Mouse (Mus musculus) liver, embryonic 11.5 days (tissue): Measurements from ENCODE around the gene 4632433K11Rik. TPM values are rescaled to one million over a fixed set of nuclear protein-coding genes. Genes with fewer than 3 reads are reported as not detected.

ENCODE experiments used
- ATAC-seq: fragments of 200-750 bp; cut with Nextera tagmentation; replicated peaks from 2 replicates; pipeline ENCODE4 v1.8.0; 2017; ENCODE audit warnings: moderate number of reproducible peaks, mild to moderate bottlenecking, moderate TSS enrichment, moderate library complexity; ENCODE audit not compliant: low FRiP score
- DNase-seq: peaks from one replicate; pipeline ENCODE4 v3.0.0-alpha.2; 2017; ENCODE audit warnings: low spot score
- H3K27ac ChIP-seq: fragments of 300-500 bp; sonication (generic); 2 replicates; pipeline ENCODE4 v1.5.1; 2014; ENCODE audit warnings: mild to moderate bottlenecking, low read depth, low read length, control low read depth
- H3K27me3 ChIP-seq: fragments of 300-500 bp; sonication (generic); replicated peaks from 2 replicates; pipeline ENCODE4 v1.6.1; 2014; ENCODE audit warnings: low read length, mixed read lengths; ENCODE audit not compliant: control insufficient read depth, insufficient read depth
- H3K36me3 ChIP-seq: fragments of 300-500 bp; sonication (generic); 2 replicates; pipeline ENCODE4 v1.6.1; 2014; ENCODE audit warnings: mild to moderate bottlenecking, low read length, moderate library complexity, mixed read lengths; ENCODE audit not compliant: control insufficient read depth, insufficient read depth
- H3K4me1 ChIP-seq: fragments of 300-500 bp; sonication (generic); replicated peaks from 2 replicates; pipeline ENCODE4 v1.6.1; 2014; ENCODE audit warnings: low read length, mixed read lengths; ENCODE audit not compliant: control insufficient read depth, insufficient read depth
- H3K4me2 ChIP-seq: fragments of 300-500 bp; sonication (generic); 2 replicates; pipeline ENCODE4 v1.6.1; 2014; ENCODE audit warnings: mild to moderate bottlenecking, control low read depth, moderate library complexity
- H3K4me3 ChIP-seq: fragments of 300-500 bp; sonication (generic); 2 replicates; pipeline ENCODE4 v1.5.1; 2014; ENCODE audit warnings: low read depth, low read length, control low read depth
- H3K9ac ChIP-seq: fragments of 300-500 bp; sonication (generic); 2 replicates; pipeline ENCODE4 v1.6.1; 2014; ENCODE audit warnings: low read depth, low read length, control low read depth
- H3K9me3 ChIP-seq: fragments of 300-500 bp; sonication (generic); 2 replicates; pipeline ENCODE4 v1.6.1; 2016; ENCODE audit warnings: low read length, inconsistent platforms, mixed read lengths; ENCODE audit not compliant: control insufficient read depth
- WGBS: fragments of 180-500 bp; shearing (Covaris S2); extraction: QIAGEN DNeasy Blood & Tissue Kit; methylation state at CpG from one replicate; pipeline ENCODE4 v1.1.7; 2014; 5-methylcytosine and 5-hydroxymethylcytosine counted together
- polyA plus RNA-seq: library from polyadenylated mRNA; unstranded; fragments of >200 nt; fragmentation: Nextera tagmentation; extraction: Ambion mirVana; gene quantifications from 2 replicates; pipeline ENCODE4 v1.2.1, GENCODE M21; 2014

Gene 4632433K11Rik
- polyA plus RNA-seq, 1 experiment from 2014 or later: not detected

- H3K4me2 ChIP-seq: no peak overlapping the region
- 86% methylated on average over 63 of the region's 63 CpGs for WGBS
- ATAC-seq (no peak), DNase-seq (no peak)
- H3K4me1 ChIP-seq: no peaks in the 10 kb centered on the region
- H3K36me3 ChIP-seq: peaks cover 73% of the 10 kb centered on the region
- 0 out of 2 replicates have a peak overlapping the region, but pooled peaks have one; percentile 14 for H3K4me3 ChIP-seq
- no peak overlapping the region for H3K27ac ChIP-seq
- H3K9me3 ChIP-seq: peaks cover 32% of the 10 kb centered on the region
- no peaks in the 10 kb centered on the region for H3K27me3 ChIP-seq
- H3K9ac ChIP-seq: no peak overlapping the region
These were observed 3.2 kb upstream of the 4632433K11Rik start for GRCm38 (mm10) chr7:5030554-5031275.

- no peak overlapping the region for H3K4me2 ChIP-seq
- H3K4me3 ChIP-seq: no peak overlapping the region
- H3K27ac ChIP-seq: no peak overlapping the region
- H3K9me3 ChIP-seq: peaks cover 32% of the 10 kb centered on the region
- WGBS: 84% methylated on average over 46 of the region's 46 CpGs
- ATAC-seq: no peak
- DNase-seq: no peak
- H3K9ac ChIP-seq: no peak overlapping the region
- peaks cover 72% of the 10 kb centered on the region for H3K36me3 ChIP-seq
- H3K27me3 ChIP-seq: no peaks in the 10 kb centered on the region
- H3K4me1 ChIP-seq: no peaks in the 10 kb centered on the region
These were observed 2.4 kb upstream of the 4632433K11Rik start for GRCm38 (mm10) chr7:5031496-5031895.

GRCm38 (mm10) chr7:5035628-5036027 lies 1.7 kb downstream of the 4632433K11Rik start:
- H3K4me1 ChIP-seq: peaks cover 6% of the 10 kb centered on the region
- peaks cover 14% of the 10 kb centered on the region for H3K9me3 ChIP-seq
- no peak overlapping the region for H3K27ac ChIP-seq
- no peak overlapping the region for H3K4me3 ChIP-seq
- H3K36me3 ChIP-seq: peaks cover 42% of the 10 kb centered on the region
- DNase-seq (no peak), ATAC-seq (no peak)
- H3K4me2 ChIP-seq: no peak overlapping the region
- 95% methylated on average over 17 of the region's 17 CpGs for WGBS
- H3K27me3 ChIP-seq: no peaks in the 10 kb centered on the region
- H3K9ac ChIP-seq: no peak overlapping the region

GRCm38 (mm10) chr7:5036136-5036535 lies 2.2 kb downstream of the 4632433K11Rik start:
- H3K9ac ChIP-seq: no peak overlapping the region
- no peak for DNase-seq
- H3K27me3 ChIP-seq: no peaks in the 10 kb centered on the region
- no peak for ATAC-seq
- peaks cover 6% of the 10 kb centered on the region for H3K4me1 ChIP-seq
- no peak overlapping the region for H3K4me2 ChIP-seq
- peaks cover 37% of the 10 kb centered on the region for H3K36me3 ChIP-seq
- peaks cover 9% of the 10 kb centered on the region for H3K9me3 ChIP-seq
- 92% methylated on average over 9 of the region's 9 CpGs for WGBS
- H3K27ac ChIP-seq: no peak overlapping the region
- H3K4me3 ChIP-seq: no peak overlapping the region

- peaks cover 28% of the 10 kb centered on the region for H3K36me3 ChIP-seq
These were observed 3.1 kb downstream of the 4632433K11Rik start for GRCm38 (mm10) chr7:5037026-5037425.

GRCm38 (mm10) chr7:5037467-5037866 lies 3.5 kb downstream of the 4632433K11Rik start:
- H3K4me3 ChIP-seq: peak overlapping the region; percentile 75
- H3K27ac ChIP-seq: peak overlapping the region; percentile 94; the same call in 1 of the 2 replicates
- 80% methylated on average over 8 of the region's 8 CpGs for WGBS
- peaks cover 24% of the 10 kb centered on the region for H3K36me3 ChIP-seq
- peak overlapping the region; percentile 66 for H3K4me2 ChIP-seq
- H3K4me1 ChIP-seq: peaks cover 6% of the 10 kb centered on the region
- ATAC-seq (no peak), DNase-seq (no peak)
- no peaks in the 10 kb centered on the region for H3K27me3 ChIP-seq
- no peaks in the 10 kb centered on the region for H3K9me3 ChIP-seq
- no peak overlapping the region for H3K9ac ChIP-seq

More at GRCm38 (mm10) chr7:5037026-5037425, 3.1 kb downstream of the 4632433K11Rik start:
- Histone ChIP-seq H3K4me1 (peaks cover 6% of the 10 kb centered on the region), H3K9ac (no peak overlapping the region), H3K4me2 (no peak overlapping the region), H3K9me3 (no peaks in the 10 kb centered on the region; the same call in 1 of the 2 replicates), H3K27me3 (no peaks in the 10 kb centered on the region), H3K4me3 (no peak overlapping the region), H3K27ac (no peak overlapping the region)
- DNase-seq (no peak), ATAC-seq (no peak)
- 90% methylated on average over 7 of the region's 7 CpGs for WGBS

- H3K36me3 ChIP-seq: peaks cover 17% of the 10 kb centered on the region; the same call in 1 of the 2 replicates
- peak; percentile 96 for DNase-seq
- peaks cover 6% of the 10 kb centered on the region for H3K4me1 ChIP-seq
- H3K9ac ChIP-seq: peak within 1 kb of the TSS; percentile 84
- no peaks in the 10 kb centered on the region for H3K9me3 ChIP-seq
- H3K27me3 ChIP-seq: no peaks in the 10 kb centered on the region
- H3K4me3 ChIP-seq: peak within 1 kb of the TSS; percentile 75
- under 1% methylated on average over 48 of the region's 48 CpGs for WGBS
- peak within 1 kb of the TSS; percentile 66 for H3K4me2 ChIP-seq
- peak within 1 kb of the TSS; percentile 94 for H3K27ac ChIP-seq
- peak; percentile 98 for ATAC-seq
These were observed 4.3 kb downstream of the 4632433K11Rik start, which contains the start of gene Zfp784 for GRCm38 (mm10) chr7:5038109-5038732. Zfp784 (minus strand) TSS chr7:5038446.

GRCm38 (mm10) chr7:5038940-5039339 lies 5.0 kb downstream of the 4632433K11Rik start:
- DNase-seq (no peak), ATAC-seq (no peak)
- H3K9me3 ChIP-seq: no peaks in the 10 kb centered on the region
- H3K4me1 ChIP-seq: peaks cover 6% of the 10 kb centered on the region
- H3K9ac ChIP-seq: peak overlapping the region; percentile 84
- H3K27me3 ChIP-seq: no peaks in the 10 kb centered on the region
- peak overlapping the region; percentile 48; the same call in 1 of the 2 replicates for H3K27ac ChIP-seq
- 30% methylated on average over 5 of the region's 5 CpGs for WGBS
- peak overlapping the region; percentile 66 for H3K4me2 ChIP-seq
- peak overlapping the region; percentile 75 for H3K4me3 ChIP-seq
- peaks cover 10% of the 10 kb centered on the region; the same call in 1 of the 2 replicates for H3K36me3 ChIP-seq
